Mouse (Mus musculus) megakaryocyte, adult 5-6 weeks (primary cell): ENCODE results near the gene Rplp1. TPM values are rescaled to one million over a fixed set of nuclear protein-coding genes. Genes with fewer than 3 reads are reported as not detected.
A peak's percentile ranks its signal among the peaks of the same experiment; 100 is the strongest.

Experiments used
- ATAC-seq: 2 replicates; pipeline ENCODE4 v1.8.0; 2016; ENCODE audit warnings: mild to moderate bottlenecking, inconsistent platforms; ENCODE audit not compliant: poor library complexity, severe bottlenecking
- total RNA-seq, 2 experiments: library from RNA; stranded (forward) in 1 of 2; stranded (reverse) in 1 of 2; fragments of 153-499, 151-499 nt in 1 of 2; fragments of 221-1000, 200-1000 nt in 1 of 2; gene quantifications; 2 replicates each; pipeline versions ENCODE4 v1.2.3 to v1.2.4; 2015 to 2017

Gene Rplp1
- total RNA-seq, 2 experiments from 2014 or later = 1,884 to 3,204 TPM

DNA sequence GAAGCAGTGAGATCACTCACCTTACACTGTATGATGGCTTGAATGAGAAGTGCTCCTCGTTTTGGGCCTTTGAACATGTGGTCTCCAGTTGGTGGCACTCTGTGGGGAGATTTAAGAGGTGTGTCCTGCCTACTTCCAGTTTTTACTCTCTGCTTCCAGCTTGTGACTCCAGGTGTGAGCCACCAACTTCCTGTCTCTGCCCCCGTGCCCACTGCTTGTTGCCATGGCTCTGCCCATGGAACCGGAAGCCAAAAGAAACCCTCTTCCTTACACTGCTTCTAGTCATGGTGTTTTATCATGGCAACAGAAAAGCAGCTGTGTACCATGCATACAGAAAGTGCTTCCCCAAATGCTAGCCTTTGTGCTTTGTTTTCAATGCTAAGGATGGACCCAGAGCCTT lies 32.2 kb downstream of the Rplp1 start:
- ATAC-seq = 0 out of 2 replicates have a peak, but pooled peaks have one; percentile 18

DNA sequence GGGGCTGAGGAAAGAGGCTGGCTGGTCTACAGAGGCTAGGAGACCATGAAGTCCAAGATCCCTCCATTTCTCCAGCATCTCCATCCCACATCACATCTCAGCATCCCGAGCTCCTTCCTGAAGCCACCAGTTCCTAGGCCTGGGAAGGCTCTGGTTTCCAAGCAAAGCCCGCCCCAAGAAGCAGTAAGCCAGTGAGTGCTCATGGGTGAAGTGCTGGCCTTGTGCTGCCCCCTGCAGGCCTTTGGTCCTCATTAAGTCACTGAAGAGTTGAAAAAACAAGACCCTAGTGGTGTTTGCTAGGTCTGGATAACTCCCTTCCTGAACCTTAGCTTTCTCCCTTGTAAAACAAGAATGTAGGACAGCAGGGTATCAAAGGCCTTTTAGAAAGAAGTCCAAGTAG lies 35.5 kb downstream of the Rplp1 start:
- 0 out of 2 replicates have a peak, but pooled peaks have one; percentile 38 for ATAC-seq

DNA sequence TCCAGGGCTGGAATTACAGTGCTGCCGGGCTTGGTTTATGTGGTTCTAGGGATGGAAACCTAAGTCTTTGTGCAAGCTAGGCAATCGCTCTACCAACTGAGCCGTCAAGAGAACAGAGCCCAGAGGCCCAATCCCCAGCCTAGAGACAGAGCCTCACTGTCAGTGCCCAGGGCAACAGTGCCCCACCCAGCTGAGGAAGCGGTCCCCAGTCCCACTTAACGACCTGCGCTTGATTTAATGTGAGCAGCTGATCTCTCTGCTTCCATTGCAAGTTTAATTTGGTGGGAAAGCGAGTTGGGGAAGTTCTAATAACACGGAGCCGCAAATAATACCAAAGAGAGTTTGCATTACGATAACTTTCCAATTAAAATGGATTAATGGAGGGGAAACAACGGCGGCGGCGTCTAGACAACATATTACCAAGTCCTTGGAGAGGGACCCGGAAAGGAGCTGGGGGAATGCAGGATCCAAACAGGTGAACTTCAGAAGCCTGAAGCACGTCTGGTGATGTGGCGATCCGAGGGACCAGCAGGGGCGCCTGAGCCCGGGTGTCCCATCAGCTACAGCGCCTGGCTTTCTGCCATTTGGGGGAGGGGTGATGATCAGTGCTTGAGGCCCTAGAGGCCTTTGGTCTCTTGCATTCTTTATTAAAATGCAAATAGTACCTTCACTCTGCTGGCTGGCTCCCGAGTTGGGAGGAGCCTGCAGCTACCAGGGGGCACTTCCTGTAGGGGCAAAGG lies 36.8 kb downstream of the Rplp1 start:
- ATAC-seq = no peak

DNA sequence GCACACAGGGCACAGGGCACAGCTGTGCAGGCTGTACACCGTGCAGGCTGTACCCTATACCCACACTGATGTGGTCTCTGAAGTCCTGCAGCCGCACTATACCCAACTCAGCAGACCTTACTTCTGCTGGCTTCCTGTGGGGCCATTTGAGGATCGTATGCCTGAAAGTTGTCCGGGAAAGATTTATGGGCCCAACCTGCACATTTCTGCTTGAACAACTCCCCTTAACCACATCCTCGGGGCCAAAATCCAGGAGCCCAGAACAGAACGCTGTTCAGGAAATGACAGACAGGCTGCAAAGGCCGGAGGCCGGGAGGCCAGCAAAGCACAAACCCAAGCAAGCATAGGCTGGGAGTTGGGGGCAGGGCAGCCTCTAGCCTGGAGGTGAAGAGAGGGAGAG lies 41.0 kb downstream of the Rplp1 start:
- ATAC-seq = no peak

DNA sequence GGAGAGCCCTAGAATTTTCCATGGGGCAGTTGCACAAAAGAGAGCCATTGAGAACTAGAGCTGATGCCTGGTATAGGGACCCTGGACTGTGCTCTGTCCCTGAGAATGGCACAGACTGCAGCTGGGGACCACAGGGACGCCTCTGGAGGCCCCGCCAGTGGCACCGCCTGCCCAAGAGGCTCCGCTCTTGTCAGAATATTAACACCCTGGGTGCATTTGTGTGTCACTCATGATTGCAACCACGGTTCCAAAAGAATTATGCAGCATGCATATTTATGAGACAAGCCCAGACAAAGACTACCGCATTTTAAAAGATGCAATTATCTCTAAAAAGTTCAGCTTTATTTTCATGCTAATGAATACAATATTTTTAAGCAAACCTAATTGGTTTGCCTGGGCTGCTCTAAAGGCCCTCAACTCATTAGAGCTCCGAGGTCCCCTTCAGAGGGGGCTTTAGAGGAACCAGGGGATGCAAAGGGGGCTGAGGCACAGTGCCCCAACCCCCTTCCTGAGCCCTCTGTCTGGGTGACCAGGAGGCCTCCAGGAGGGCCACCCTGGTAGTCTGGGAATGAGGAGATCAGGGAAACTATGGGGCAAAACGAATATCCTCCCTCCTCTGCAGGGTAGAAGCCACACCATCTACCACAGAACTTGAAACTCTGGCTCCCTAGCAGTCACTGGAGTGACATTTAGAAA lies 41.9 kb downstream of the Rplp1 start:
- ATAC-seq = no peak

DNA sequence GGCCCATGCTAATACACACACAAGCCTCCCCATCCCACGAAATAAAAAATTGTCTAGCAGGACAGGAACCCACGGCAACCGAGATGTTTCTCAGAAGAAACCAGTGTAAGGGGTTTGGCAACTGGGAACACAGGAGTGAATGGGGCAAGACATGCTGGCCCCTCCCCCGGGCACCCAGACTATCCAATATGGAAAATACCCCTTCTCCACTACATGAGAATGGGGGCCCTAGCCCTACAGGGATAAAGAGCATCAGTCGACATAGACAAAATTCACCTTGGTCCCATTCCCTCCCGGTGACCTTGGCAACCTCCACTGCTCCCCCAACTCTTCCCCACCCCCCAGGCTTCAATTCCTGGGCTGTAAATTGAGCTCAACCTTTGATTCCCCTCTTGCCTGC lies 42.5 kb downstream of the Rplp1 start:
- ATAC-seq = no peak

DNA sequence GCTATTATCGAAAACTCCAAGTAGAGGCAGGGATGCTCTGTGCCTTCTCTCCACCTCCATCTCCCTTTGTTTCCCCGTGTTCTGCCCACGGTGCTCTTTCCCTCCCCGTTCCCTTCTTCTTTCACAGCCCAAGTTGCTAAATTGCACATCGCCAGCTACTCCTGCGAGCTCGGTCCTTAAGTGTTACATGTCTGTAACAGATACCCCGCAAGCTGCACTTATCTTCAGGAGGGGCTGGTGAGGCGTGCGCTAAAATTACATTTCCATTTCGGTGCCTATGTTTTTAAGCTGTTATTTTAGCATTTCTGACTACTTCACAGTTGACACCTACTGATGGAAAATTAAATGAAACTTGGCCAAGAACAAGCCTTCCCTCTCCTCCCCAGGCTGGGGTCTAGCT lies 46.7 kb downstream of the Rplp1 start:
- no peak for ATAC-seq

Other genes starting within 250 kb of the Rplp1 start
- gene Kif23, start 32.2 kb upstream of the Rplp1 start, total RNA-seq (2015) = 160 and 172 TPM in 2 replicates
- gene Kif23, start 32.2 kb upstream of the Rplp1 start, total RNA-seq (2017) = 309 and 311 TPM in 2 replicates
- 0.36 and 1.0 TPM in 2 replicates for gene Paqr5, start 112.3 kb upstream of the Rplp1 start, total RNA-seq (2015)
- gene Paqr5, start 112.3 kb upstream of the Rplp1 start, total RNA-seq (2017) = 0.59 and 1.1 TPM in 2 replicates
- 7.6 and 8.5 TPM in 2 replicates for gene Glce, start 208.1 kb upstream of the Rplp1 start, total RNA-seq (2015)
- 8.4 and 9.5 TPM in 2 replicates for gene Glce, start 208.1 kb upstream of the Rplp1 start, total RNA-seq (2017)